Mouse (Mus musculus): ENCODE data around the gene Ttyh3.

DNA sequence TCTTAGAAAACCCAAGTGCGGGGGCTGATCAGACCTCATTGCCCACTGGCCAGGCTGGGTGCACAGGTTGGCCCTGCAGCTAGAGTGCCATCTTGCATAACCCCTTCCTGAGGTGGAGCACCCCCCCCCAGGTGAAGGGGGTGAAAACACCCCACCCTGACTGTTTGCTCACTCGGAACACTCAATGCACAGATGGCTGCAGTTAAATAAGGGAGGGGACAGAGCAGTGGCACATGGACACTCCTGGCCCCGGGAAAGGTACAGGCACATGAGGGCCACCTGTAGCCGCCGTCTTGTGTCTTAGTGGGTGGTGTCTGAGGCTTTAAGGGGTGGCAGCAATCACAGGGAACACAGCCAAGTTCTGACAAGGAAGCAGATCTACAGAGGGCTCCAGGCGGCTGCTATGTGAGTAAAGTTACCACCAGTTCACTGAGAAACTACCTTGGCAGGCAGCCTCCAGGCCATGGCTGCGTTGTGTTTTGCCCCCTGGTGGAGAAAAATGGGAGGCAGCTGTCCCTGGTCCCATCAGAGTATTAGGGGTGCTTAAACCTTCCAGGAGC, 14.9 kb upstream of the Ttyh3 start:
- peak; percentile 85 for TF ChIP-seq CTCF (IDR thresholded peaks at IDR 0.05; ENCODE audit: borderline replicate concordance, control insufficient read depth, extremely low read depth, insufficient read depth, low read length, poor library complexity)
- TF ChIP-seq POLR2A (IDR thresholded peaks at IDR 0.05; ENCODE audit: control insufficient read depth, extremely low read depth, insufficient read depth, low read length, poor library complexity), result no peak

Data from thymus, adult 2 months (tissue).